Mouse (Mus musculus): Measurements from ENCODE around the gene Sap18b. TPM values are rescaled to one million over a fixed set of nuclear protein-coding genes. Genes with fewer than 3 reads are reported as not detected.
A peak's percentile ranks its signal among the peaks of the same experiment; 100 is the strongest.

Sap18b gene
- polyA plus RNA-seq, 1 experiment = 30.9 TPM

GRCm38 (mm10) chr8:95807331-95807843 lies 17.8 kb upstream of the Sap18b start, which contains the start of gene Cnot1:
Gene Cnot1, minus strand, starts transcription at chr8:95807464.
- Histone ChIP-seq H3K27ac (ENCODE audit: control insufficient read depth, insufficient read depth, low read length) (peak within 1 kb of the TSS; percentile 91), H3K36me3 (ENCODE audit: control insufficient read depth, insufficient read depth, low read length) (no peaks in the 10 kb centered on the region), H3K4me3 (ENCODE audit: control insufficient read depth, insufficient read depth, low read length) (peak within 1 kb of the TSS; percentile 82), H3K4me1 (replicated peaks; ENCODE audit: control insufficient read depth, insufficient read depth, low read length) (peaks cover 11% of the 10 kb centered on the region), H3K27me3 (ENCODE audit: control insufficient read depth, insufficient read depth, low read length) (no peaks in the 10 kb centered on the region)
- under 1% methylated on average over 44 of the region's 44 CpGs for WGBS
- peak; percentile 56; the same call in 1 of the 2 replicates for TF ChIP-seq POLR2A (IDR thresholded peaks at IDR 0.05; ENCODE audit: control insufficient read depth, extremely low read depth, insufficient read depth, low read length, poor library complexity)
- peak; percentile 59; the same call in 1 of the 2 replicates for TF ChIP-seq CTCF (IDR thresholded peaks at IDR 0.05; ENCODE audit: borderline replicate concordance, control insufficient read depth, extremely low read depth, insufficient read depth, low read length, poor library complexity)
- peak; percentile 96 for DNase-seq

GRCm38 (mm10) chr8:95807861-95808260 lies 17.3 kb upstream of the Sap18b start:
- peak overlapping the region; percentile 91 for H3K27ac ChIP-seq (ENCODE audit: control insufficient read depth, insufficient read depth, low read length)
- H3K36me3 ChIP-seq (ENCODE audit: control insufficient read depth, insufficient read depth, low read length) = no peaks in the 10 kb centered on the region
- peaks cover 11% of the 10 kb centered on the region for H3K4me1 ChIP-seq (replicated peaks; ENCODE audit: control insufficient read depth, insufficient read depth, low read length)
- TF ChIP-seq CTCF (IDR thresholded peaks at IDR 0.05; ENCODE audit: borderline replicate concordance, control insufficient read depth, extremely low read depth, insufficient read depth, low read length, poor library complexity) (no peak), POLR2A (IDR thresholded peaks at IDR 0.05; ENCODE audit: control insufficient read depth, extremely low read depth, insufficient read depth, low read length, poor library complexity) (peak; percentile 46; the same call in 1 of the 2 replicates)
- no peaks in the 10 kb centered on the region for H3K27me3 ChIP-seq (ENCODE audit: control insufficient read depth, insufficient read depth, low read length)
- whole genome bisulfite sequencing = under 1% methylated on average over 20 of the region's 20 CpGs
- H3K4me3 ChIP-seq (ENCODE audit: control insufficient read depth, insufficient read depth, low read length) = peak overlapping the region; percentile 82
- DNase-seq = peak; percentile 87

- TF ChIP-seq CTCF (IDR thresholded peaks at IDR 0.05; ENCODE audit: borderline replicate concordance, control insufficient read depth, extremely low read depth, insufficient read depth, low read length, poor library complexity) = no peak
- TF ChIP-seq POLR2A (IDR thresholded peaks at IDR 0.05; ENCODE audit: control insufficient read depth, extremely low read depth, insufficient read depth, low read length, poor library complexity) = no peak
- no peak for DNase-seq
- no peak overlapping the region for H3K27ac ChIP-seq (ENCODE audit: control insufficient read depth, insufficient read depth, low read length)
Measured at GRCm38 (mm10) chr8:95808631-95809030, 16.5 kb upstream of the Sap18b start.

GRCm38 (mm10) chr8:95809116-95809515 lies 16.0 kb upstream of the Sap18b start:
- WGBS = 88% methylated on average over 5 of the region's 5 CpGs
- Histone ChIP-seq H3K36me3 (ENCODE audit: control insufficient read depth, insufficient read depth, low read length) (no peaks in the 10 kb centered on the region), H3K4me1 (replicated peaks; ENCODE audit: control insufficient read depth, insufficient read depth, low read length) (peaks cover 11% of the 10 kb centered on the region), H3K27ac (ENCODE audit: control insufficient read depth, insufficient read depth, low read length) (no peak overlapping the region), H3K4me3 (ENCODE audit: control insufficient read depth, insufficient read depth, low read length) (no peak overlapping the region), H3K27me3 (ENCODE audit: control insufficient read depth, insufficient read depth, low read length) (no peaks in the 10 kb centered on the region)
- DNase-seq = no peak
- no peak for TF ChIP-seq POLR2A (IDR thresholded peaks at IDR 0.05; ENCODE audit: control insufficient read depth, extremely low read depth, insufficient read depth, low read length, poor library complexity)
- TF ChIP-seq CTCF (IDR thresholded peaks at IDR 0.05; ENCODE audit: borderline replicate concordance, control insufficient read depth, extremely low read depth, insufficient read depth, low read length, poor library complexity) = no peak

More at GRCm38 (mm10) chr8:95808631-95809030, 16.5 kb upstream of the Sap18b start:
- 95% methylated on average over 4 of the region's 4 CpGs for WGBS
- Histone ChIP-seq H3K27me3 (ENCODE audit: control insufficient read depth, insufficient read depth, low read length) (no peaks in the 10 kb centered on the region), H3K4me1 (replicated peaks; ENCODE audit: control insufficient read depth, insufficient read depth, low read length) (peaks cover 11% of the 10 kb centered on the region), H3K4me3 (ENCODE audit: control insufficient read depth, insufficient read depth, low read length) (no peak overlapping the region), H3K36me3 (ENCODE audit: control insufficient read depth, insufficient read depth, low read length) (no peaks in the 10 kb centered on the region)

GRCm38 (mm10) chr8:95810184-95810591 lies 15.0 kb upstream of the Sap18b start:
- WGBS = 15% methylated on average over 3 of the region's 3 CpGs
- peaks cover 11% of the 10 kb centered on the region for H3K4me1 ChIP-seq (replicated peaks; ENCODE audit: control insufficient read depth, insufficient read depth, low read length)
- DNase-seq = peak; percentile 31

GRCm38 (mm10) chr8:95816044-95816708 lies 9.0 kb upstream of the Sap18b start:
- H3K36me3 ChIP-seq (ENCODE audit: control insufficient read depth, insufficient read depth, low read length) = no peaks in the 10 kb centered on the region
- H3K4me1 ChIP-seq (replicated peaks; ENCODE audit: control insufficient read depth, insufficient read depth, low read length) = no peaks in the 10 kb centered on the region
- H3K27ac ChIP-seq (ENCODE audit: control insufficient read depth, insufficient read depth, low read length) = no peak overlapping the region
- 79% methylated on average over 6 of the region's 6 CpGs for WGBS
- TF ChIP-seq CTCF (IDR thresholded peaks at IDR 0.05; ENCODE audit: borderline replicate concordance, control insufficient read depth, extremely low read depth, insufficient read depth, low read length, poor library complexity) = no peak
- TF ChIP-seq POLR2A (IDR thresholded peaks at IDR 0.05; ENCODE audit: control insufficient read depth, extremely low read depth, insufficient read depth, low read length, poor library complexity) = no peak
- H3K4me3 ChIP-seq (ENCODE audit: control insufficient read depth, insufficient read depth, low read length) = no peak overlapping the region
- H3K27me3 ChIP-seq (ENCODE audit: control insufficient read depth, insufficient read depth, low read length) = no peaks in the 10 kb centered on the region
- no peak for DNase-seq

More at GRCm38 (mm10) chr8:95810184-95810591, 15.0 kb upstream of the Sap18b start:
- Histone ChIP-seq H3K27ac (ENCODE audit: control insufficient read depth, insufficient read depth, low read length) (peak overlapping the region; percentile 85), H3K36me3 (ENCODE audit: control insufficient read depth, insufficient read depth, low read length) (no peaks in the 10 kb centered on the region), H3K4me3 (ENCODE audit: control insufficient read depth, insufficient read depth, low read length) (no peak overlapping the region), H3K27me3 (ENCODE audit: control insufficient read depth, insufficient read depth, low read length) (no peaks in the 10 kb centered on the region)
- TF ChIP-seq POLR2A (IDR thresholded peaks at IDR 0.05; ENCODE audit: control insufficient read depth, extremely low read depth, insufficient read depth, low read length, poor library complexity) (no peak), CTCF (IDR thresholded peaks at IDR 0.05; ENCODE audit: borderline replicate concordance, control insufficient read depth, extremely low read depth, insufficient read depth, low read length, poor library complexity) (no peak)
